Mouse (Mus musculus): ENCODE measurements around the gene Otulin.

Otulin gene

DNA sequence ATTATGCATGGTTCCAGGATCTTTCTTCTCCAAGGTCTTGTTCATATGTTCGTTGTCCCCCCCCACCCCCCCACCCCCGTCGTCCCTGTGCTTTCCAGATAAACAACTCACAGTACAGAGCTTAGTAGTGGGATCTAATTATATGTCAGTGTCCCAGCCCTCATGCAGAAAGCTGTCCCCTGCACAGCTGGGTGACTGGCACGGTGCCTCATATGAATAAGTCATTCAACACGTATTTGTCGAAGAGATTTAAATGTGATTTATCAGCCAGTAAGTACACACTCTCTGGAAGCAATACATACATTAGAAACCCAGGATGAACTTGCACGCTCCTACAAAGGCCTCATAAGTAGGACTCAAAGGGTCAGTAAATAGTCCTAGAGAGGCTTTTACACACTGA, 80.6 kb downstream of the Otulin start:
- no peak for DNase-seq (ENCODE audit: low spot score)

DNA sequence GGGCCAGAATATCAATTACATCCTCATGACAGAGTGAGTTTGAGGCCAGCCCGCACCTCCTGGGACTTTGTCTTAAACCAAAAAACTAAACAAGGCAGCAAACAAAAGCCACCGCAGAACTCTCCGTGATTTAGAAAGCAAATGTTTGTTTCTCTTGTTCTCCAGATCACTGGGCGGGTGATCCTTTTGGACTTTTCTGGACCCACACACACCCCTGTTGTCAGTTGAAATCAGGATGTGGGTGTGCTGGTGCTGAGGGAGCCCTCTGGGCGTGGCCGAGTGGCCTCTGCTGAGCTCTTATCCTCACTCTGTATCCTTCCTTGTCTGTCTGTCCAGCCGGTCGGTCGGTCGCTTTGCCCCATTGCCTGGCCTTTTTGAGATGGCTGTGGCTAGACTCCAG, 81.4 kb downstream of the Otulin start:
- no peak for DNase-seq (ENCODE audit: low spot score)

DNA sequence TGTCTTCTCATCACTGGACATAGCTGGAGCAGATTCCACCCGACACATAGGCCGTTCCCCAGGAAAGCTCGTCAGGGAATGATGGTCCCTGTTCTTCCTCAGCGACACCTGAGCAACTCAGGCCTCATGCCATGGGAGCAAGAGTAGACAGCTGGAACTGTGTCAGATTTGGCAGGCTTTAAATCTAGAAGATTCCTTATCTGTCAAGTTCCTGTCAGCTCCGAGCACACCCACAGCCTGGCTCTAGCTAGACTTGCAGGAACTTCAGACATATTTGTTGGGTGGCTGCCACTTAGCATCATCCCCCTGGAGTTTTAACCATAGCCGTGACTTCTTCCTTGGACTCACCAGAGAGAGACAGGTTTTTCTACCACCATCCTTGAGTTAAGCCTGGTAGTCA, 82.4 kb downstream of the Otulin start:
- DNase-seq (ENCODE audit: low spot score), result no peak

DNA sequence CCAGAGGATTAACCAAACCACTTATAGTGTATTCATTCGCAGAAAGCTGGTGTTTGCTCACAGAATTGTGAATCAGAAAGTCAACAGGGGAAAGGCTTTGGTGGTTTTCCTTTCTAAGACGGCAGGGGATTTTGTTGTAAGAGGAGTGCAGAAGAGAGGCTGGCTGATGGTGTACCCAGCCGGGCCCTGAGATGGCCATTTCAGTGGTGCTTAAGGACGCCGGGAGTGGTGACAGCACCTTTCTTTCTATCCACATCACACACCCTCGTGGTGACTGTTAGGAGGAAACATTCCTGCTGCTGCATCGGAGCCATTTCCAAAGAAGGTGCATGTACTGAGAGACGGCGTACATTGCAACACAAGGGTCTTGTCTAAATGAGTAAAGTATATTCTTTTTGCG, 85.3 kb downstream of the Otulin start:
- DNase-seq (ENCODE audit: low spot score), result no peak

DNA sequence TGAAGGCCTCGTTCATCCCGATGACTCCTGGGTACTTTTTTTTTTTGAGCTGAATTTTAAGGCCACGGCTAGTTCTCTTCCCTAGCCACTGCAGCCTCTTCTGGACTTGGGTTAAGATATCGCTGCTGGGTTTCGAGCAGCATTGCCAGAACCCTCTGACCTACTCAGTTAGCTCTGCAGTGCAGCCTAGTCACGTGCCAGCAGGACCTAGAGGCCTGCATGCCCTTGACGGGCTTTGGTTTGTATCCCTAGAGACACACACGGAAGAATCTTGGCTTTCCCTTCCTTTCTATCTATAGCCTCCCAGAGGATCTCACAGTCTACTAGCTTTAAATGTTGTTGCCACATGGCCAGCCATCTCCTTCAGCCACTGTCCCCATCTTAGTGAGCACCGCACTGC, 90.7 kb downstream of the Otulin start:
- no peak for DNase-seq (ENCODE audit: low spot score)

DNA sequence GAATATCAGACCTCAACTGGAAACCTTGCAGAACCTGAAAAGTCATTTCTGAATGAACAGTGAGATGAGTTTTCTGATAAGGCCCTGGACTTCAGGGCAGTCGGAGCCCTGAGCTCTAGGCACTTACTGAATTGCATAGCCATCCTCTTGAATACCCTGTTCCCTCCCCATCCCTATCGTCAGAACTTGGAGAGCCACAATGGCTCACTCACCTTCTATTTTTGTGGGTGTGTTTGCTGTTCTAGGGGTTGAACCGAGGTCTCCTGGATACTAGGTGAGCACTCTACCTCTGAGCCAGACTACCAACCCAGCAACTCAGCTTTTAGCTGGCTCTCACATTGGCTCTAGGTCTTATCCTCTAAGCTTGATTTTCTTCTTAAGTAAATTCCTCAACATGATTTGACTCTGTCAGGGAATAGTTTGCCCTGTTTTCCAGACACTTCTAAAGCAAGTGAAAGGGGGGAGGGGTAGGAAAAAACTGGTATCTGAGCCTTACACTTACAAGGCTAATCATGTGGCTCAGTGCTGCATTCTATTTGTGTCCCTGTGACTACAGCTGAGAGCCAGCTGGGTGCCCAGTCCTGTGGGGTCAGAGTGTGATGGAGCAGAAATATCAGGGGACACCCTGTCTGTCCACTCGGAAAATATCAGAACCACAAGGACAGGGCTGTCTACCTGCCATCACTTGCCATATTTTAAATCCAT, 92.8 kb downstream of the Otulin start:
- no peak for DNase-seq (ENCODE audit: low spot score)

DNA sequence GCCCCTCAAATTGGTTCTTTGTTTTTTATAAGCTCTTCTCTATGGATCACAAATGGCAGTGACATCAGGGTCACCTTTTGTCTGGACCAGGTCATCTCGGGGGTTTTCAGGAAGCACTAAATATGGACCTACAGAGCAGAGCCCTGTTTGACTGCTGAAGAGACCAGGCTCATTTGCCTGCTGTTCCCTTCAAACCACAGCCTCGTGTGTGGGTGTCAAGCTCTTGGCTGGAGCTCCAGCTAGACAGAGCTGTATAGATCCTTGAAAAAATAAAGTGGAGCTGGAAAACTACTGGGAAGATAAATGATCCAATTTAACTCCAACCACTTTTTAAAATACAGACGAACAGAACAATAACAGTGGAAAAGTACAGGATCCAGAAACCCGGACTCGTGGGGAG, 93.7 kb downstream of the Otulin start:
- peak; percentile 65 for DNase-seq (ENCODE audit: low spot score)

DNA sequence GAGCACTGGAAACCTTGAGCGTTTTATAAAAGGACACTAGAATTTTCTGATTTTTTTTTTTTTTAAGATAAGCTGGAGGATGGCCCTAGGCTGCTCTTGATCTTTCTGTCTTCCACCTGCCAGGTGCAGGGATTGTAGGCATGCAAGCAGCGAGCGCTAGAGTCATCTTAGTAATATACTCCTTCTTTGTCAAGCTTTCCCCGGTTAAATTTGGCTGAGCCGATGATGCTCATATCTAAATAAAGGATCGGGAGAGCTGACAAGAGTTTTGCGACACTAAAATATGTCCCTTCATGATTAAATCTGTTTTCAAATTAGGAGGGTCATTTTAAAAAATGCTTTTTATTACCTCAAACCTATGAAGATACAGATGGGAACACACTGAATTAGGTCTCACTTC, 94.3 kb downstream of the Otulin start:
- DNase-seq (ENCODE audit: low spot score), result no peak

DNA sequence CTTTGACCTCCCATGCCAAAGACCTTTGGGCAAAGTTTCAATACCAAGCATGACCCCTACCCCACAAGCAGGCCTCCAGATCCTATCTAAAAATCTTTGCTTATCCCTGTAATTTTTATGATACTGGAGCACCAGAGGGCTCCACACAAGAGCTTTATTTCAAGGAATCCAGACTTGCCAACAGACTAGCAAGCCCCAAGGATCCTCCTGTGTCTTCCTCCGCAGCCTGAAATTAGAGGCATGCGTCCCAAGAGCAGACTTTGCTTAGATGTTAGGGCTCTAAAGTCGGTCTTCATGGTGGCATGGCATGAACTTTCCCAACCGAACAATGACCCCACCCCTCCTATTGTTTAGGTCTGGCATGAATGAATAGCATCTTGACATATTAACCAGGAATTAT, 94.8 kb downstream of the Otulin start:
- no peak for DNase-seq (ENCODE audit: low spot score)

DNA sequence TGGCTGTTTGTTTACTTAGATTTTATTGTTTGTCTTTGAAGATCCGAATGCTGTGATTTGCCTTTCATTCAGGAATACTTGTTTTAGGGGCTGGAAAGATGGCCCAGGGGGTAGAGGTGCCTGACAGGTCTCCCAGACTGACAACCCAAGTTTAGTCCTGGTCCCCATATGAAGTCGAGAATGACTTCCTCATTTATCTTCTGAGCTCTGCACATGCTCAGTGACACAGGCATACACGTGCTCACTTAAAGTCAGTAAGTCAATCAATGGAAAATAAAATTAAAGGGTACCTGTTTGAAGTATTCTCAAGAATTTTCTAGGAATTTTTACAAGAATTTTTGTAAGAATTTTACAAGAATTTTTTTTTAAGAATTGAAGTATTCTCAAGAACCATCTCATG, 97.5 kb downstream of the Otulin start:
- DNase-seq (ENCODE audit: low spot score), result no peak

DNA sequence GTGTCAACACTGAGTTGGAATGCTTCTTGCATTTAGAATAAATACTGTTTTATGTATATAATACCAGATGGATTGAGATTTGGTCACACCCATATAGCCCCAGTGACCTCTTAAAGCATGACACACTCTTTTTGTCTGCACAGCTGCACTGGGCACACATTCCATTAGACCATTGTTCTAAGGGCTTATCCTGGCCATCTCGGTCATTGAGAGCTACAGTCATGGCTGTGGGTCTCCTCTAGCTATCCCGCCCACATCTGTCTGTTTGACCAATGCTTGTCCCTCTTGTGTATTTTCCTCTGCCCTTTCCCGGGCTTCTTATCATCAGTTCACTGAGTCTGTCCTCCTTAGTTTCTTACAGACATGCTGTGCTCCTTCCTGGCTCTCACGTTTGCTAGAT, 100.5 kb downstream of the Otulin start:
- no peak for DNase-seq (ENCODE audit: low spot score)

DNA sequence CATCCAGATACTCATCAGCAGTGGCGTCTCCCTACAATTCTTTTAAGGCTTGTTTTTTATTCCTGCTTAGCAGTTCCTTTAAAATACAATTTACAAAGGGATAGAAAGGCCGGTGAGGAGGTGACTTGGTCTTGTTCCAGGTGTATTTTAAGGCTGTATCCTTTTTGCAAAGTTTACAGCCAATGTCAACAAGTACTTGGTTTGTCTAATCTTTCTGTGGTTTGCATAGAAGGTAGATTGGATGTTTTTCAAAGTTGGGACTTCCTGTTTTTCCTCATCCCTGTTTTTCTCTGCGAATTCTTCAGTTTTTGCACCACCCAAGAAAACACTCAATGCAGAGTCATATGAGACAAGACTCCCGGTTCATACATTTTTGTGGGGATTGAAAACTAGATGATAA, 101.6 kb downstream of the Otulin start:
- no peak for DNase-seq (ENCODE audit: low spot score)

DNA sequence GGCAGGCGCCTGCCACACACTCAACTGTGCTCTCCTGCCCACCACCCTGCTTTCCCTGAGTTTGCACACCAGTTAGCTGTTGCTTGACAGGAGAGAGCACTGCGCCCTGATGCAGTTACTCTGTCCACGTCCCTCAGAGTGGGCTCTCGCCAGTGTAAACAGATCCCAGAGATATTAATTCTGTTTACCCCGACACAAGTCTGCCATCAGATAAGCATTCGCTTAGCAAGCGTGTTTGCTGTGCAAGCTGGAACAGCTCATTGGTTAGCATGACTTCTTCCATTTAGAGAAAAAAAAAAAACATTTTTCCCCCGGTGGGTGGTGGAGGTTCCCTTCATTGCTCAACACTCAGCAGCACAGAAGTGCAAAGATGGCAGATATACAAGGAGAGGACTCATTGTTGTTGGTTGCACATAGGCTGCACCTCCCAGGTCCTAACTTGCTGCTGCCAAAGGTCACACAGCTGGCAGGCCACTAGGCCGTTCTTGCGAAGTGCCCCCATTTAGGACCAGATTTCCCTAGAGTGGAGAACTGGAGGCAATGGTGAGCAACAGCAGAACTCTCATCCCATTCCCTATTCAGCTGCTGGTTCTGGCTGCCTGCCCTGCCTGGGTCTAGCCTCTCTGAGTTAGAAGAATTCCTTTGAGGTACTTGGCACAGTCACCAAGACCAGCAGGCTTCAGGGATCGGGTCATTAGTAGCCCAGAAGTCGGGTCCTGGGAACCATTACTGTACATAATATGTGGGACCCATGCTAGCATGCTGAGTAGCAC, 105.1 kb downstream of the Otulin start:
- no peak for DNase-seq (ENCODE audit: low spot score)

DNA sequence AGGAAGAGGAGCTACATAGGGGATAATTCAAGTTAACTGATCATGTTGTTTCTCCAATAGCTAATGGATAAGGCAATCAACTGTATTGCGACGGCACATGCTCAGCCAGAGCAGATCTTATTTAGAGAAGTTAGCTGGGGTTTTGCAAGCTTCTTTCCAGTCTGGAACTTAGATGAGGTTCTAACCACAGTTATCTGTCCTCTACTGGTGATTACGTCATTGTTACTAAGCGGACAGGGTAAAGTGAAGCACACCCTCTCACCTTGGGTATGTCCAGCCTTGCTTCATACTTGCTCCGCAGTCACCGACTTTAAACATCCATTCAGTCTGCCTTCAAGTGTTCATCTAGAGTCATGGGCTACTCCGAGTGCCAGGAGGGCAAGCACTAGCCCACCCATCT, 110.6 kb downstream of the Otulin start:
- no peak for DNase-seq (ENCODE audit: low spot score)

DNA sequence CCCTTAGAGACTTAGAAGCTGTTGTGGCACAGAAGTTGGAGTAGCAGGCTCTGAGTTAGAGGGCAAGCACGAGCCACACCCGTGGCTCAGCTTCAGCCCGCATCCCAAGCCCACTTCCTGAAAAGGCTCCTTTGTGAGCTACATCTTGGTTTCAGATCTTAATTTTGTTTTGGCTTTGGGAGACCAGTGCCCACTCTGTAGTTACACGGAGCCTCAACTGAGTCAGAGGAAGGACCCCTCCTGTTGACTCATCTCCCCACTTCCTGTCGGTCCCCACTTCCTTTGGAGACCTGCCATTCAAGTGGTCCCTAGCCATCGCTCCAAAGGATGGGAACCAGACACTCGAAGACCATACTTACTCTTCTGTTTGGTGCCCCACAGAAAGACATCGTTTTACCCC, 112.5 kb downstream of the Otulin start:
- DNase-seq (ENCODE audit: low spot score), result no peak

DNA sequence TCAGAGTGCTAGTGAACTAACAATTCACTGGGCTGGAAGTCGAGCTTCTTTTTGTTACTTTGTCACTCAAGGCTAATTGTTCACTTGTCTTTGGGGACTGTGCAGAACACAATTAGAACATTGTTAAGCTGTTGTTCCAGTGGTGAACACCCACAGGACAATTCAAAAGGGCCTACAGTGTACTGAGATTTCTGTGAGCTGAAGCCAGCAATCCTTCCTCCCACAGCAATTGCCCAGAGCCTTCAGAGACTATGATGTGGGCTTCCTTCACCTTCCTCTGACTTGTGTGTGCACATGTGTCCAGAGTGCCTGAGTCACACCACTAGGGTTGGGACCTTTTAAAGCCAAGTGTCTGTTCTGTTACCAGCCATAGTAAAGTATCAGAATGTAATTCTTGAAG, 113.6 kb downstream of the Otulin start:
- DNase-seq (ENCODE audit: low spot score), result no peak

DNA sequence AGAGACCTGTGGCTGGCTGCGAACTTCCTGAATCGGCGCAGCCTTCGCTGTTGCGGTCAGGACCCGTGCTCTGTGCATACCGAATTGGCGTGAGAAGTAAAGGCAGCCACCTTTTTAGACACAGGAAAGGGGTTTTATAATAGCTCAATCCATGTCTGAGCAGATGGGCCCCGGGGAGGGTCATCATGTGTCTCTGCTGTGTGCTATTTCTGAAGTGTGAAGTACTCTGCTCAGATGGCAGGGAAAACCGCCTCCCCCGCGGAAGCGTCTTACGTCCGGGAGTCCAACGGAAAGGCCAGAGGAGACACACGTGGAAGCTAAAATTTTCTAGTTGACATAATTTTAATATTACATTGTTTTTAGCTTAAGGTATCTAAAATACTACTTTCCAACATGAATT, 121.5 kb downstream of the Otulin start:
- peak; percentile 73 for DNase-seq (ENCODE audit: low spot score)

DNA sequence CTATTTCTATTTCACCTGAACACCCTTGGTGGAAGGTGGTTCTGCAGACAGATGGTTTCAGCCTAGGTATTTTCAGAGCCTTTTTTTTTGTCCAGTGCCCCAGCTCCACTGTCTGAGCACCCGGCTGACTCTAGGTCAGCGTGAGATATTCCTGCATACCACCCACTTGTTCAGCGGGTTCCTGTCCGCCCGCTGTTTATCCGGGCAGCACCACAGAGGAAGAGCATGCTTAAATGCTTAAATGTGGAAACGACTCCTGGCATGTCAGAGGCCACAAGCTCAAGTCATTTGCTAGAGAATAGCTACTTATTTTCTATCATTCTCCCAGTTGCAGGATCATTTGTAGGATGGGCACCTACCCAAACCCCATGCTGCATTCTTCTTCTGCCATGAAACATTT, 122.3 kb downstream of the Otulin start:
- no peak for DNase-seq (ENCODE audit: low spot score)

DNA sequence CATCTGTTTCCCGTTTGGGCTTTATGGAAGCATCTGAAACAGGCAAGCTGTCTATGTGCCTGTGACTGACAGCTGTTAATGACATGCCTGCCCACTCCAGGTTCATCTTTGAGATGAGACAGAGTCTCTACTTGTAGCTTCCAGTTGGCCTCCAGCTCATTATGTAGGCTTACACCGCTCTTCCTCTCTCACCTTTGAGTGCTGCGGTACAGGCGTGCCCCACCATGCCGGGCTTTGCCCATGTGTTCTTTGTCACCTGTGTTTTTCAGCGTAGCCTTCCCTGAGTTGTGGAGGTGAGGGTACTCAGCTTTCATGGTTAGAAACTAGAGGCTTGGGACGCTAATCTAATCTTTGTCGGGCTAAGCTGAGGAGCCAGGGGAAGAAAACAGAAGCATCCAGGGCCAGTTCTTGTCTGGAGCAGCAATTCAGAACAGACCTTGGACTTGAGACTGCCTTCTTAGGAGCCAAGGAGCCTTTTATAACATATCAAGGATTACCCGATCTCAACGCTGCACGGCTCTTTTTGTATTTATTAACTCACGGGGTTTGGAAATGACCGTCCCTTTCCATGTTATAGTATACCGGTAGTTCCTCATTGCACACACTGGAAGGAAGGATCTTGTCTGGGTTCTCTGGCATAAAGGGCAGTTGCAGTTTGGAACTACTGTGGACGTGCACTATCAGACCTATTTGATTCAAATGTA, 123.4 kb downstream of the Otulin start:
- DNase-seq (ENCODE audit: low spot score), result no peak

DNA sequence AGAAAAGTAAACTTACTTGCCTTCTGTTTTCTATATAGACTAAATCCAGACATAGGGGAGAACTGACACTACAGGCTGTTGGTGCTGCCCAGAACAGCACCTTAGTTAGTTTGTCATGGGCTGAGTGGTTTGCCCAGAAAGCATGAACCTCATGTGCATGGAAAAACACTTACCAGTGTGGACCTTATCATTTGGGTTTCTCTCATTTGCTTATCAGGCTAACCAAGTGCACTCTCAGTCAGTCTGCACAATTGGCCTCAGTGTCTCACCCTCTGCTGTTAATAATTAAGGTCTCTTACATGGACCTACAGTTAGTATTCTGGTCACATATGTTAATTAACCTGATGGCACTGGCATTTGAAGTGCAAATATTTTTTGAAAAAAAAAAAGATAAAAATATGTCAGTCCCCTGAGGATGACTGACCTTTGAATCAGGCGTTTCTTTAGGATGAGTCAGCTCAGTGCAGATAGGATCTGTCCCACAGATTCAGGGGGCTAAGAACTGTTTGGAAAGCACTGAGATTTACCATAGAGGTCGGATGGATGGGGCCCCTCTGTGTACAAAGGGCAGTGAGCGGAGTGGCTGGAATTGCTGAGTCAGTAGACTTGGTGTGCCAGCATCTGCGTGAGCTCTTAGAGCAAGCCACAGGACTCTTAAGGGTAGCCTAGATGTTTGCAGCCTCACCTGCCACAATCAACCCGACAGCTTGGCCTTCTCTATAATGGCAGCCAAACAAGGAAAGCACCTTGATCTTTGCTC, 124.2 kb downstream of the Otulin start:
- no peak for DNase-seq (ENCODE audit: low spot score)

DNA sequence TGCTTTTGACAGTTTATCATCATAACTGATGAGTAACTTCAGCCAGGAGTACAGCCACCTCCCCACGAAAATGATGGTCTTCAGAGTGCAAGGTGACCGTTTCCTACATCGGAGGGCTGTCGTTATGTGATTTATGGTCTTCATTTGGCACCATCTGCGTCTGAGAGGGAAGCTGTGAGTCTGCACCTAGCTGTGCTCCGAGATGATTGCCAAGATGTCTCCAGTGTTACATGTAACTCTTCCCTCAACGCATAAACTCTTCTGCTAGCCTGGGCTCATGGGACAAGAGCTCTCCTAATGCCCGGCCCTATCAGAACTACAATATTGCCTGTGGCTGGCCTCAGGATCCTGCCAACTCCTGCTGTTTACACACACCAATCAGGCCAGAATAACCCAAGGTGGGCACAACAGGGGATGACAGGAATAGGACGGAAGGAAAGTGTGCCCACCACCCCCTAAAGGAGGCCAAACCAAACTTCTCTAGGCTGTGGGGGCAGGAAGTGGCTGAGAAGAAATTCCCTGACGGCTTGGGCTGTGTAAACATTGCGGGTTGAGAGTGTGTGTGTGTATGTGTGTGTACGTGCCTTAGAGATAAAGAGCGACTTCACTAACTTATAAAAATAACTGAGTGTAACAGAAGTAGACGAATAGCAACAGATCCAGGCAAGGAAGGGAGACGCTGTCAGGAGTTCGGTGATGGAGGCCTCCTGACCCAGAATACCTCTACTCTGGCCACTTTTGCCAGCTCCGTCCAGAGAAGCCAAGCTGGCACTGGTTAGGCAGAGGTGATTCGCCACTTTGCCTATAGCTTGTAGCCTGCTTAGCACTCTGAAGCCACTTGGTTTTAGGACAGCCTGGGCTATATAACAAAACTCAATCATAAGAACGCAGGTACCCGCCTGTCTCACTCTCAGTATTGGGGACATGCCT, 126.4 kb downstream of the Otulin start:
- no peak for DNase-seq (ENCODE audit: low spot score)
